ENCODE assay signal across 6 mouse cellular contexts in the genomic region with DNA sequence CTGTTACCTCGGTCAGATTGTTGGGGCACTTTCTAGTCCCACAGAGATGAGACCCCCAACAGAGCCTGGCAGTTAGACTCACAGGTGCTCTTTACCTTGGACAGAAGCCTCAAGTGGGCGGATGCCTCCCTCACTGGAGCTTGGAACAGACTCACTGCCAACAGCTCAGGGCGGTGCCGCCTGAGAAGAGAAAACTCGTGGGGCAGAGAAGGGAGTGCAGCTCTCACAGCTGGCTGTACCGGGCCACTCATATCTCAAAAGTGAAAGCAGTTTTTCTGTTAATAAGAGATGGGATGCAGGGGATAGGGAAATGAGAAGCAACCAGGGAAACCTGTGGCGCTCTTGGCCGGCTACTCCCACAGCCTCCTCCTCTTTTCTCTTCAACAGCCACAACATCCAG.
DNase-seq lines count a peak whose midpoint lies in the region; ATAC-seq and TF ChIP-seq lines count a peak whose summit lies in the region.
"Not testable (repeated sequence)": the region's sequence is repeated elsewhere in the genome, so short reads cannot be mapped to it uniquely, and the experiment has no call there.

No protein-coding gene starts in this region.

- TF ChIP-seq EP300 in stomach, postnatal 0 days (optimal IDR thresholded peaks at IDR 0.05): not testable (repeated sequence)

- not testable (repeated sequence) for H3K4me1 ChIP-seq in stomach, postnatal 0 days (replicated peaks; ENCODE audit: control insufficient read depth, insufficient read depth)

- intact Hi-C loops in heart, postnatal 10 days (cut with DNase I): not testable (repeated sequence)

- not testable (repeated sequence) for H3K36me3 ChIP-seq in stomach, postnatal 0 days (ENCODE audit: control insufficient read depth, insufficient read depth, low read length)

- 0 out of 2 replicates have a peak, but pooled peaks have one; percentile 37 for ATAC-seq in megakaryocyte progenitor cell, adult 5-6 weeks (replicated peaks; ENCODE audit: poor library complexity)
- ATAC-seq in stomach, postnatal 0 days (ENCODE audit: low FRiP score, low TSS enrichment): not testable (repeated sequence)

- H3K27ac ChIP-seq in stomach, postnatal 0 days (replicated peaks): not testable (repeated sequence)

- WGBS in stomach, postnatal 0 days: 64% methylated on average over 8 of the region's 8 CpGs

- not testable (repeated sequence) for H3K9ac ChIP-seq in stomach, postnatal 0 days (ENCODE audit: low read length)

- H3K4me2 ChIP-seq in stomach, postnatal 0 days (replicated peaks; ENCODE audit: low read depth): not testable (repeated sequence)

- H3K4me3 ChIP-seq in stomach, postnatal 0 days (ENCODE audit: low read depth, low read length): not testable (repeated sequence)

- H3K27me3 ChIP-seq in stomach, postnatal 0 days (ENCODE audit: control insufficient read depth, insufficient read depth, low read length): not testable (repeated sequence)

- not testable (repeated sequence) for TF ChIP-seq CTCF in stomach, postnatal 0 days (IDR thresholded peaks at IDR 0.05; ENCODE audit: low read depth)

- not testable (repeated sequence) for H3K9me3 ChIP-seq in stomach, postnatal 0 days (ENCODE audit: control insufficient read depth, low read length)

- DNase-seq in gastrocnemius, adult 18-20 months (ENCODE audit: low spot score): peak; percentile 15
- DNase-seq in heart, adult 11 months: peak; percentile 94
- DNase-seq in heart, postnatal 10 days: peak; percentile 4 to 13
- peak; percentile 2 to 4 for DNase-seq in kidney, postnatal 36 days
- peak; percentile 14 for DNase-seq in stomach, postnatal 0 days (ENCODE audit: low spot score)

Comparison
In these comparisons a context has a peak if more than half of its experiments do, and no peak if none do; other contexts are left out.
1. DNase-seq: peak in every context shown above with its lines; median percentile 94 in heart, adult 11 months; 15 in gastrocnemius, adult 18-20 months; 14 in stomach, postnatal 0 days; 8 in heart, postnatal 10 days; 3 in kidney, postnatal 36 days.